Mouse (Mus musculus) ovary, postnatal 36 days (tissue): ENCODE measurements around the gene Sorcs3.

ENCODE experiments used
- DNase-seq: peaks from one replicate; pipeline ENCODE4 v3.0.0; 2022; ENCODE audit warnings: low spot score, mixed read lengths

The Sorcs3 gene

GRCm38 (mm10) chr19:48834342-48834741 is 628.5 kb downstream of the Sorcs3 start:
- no peak for DNase-seq

DNA sequence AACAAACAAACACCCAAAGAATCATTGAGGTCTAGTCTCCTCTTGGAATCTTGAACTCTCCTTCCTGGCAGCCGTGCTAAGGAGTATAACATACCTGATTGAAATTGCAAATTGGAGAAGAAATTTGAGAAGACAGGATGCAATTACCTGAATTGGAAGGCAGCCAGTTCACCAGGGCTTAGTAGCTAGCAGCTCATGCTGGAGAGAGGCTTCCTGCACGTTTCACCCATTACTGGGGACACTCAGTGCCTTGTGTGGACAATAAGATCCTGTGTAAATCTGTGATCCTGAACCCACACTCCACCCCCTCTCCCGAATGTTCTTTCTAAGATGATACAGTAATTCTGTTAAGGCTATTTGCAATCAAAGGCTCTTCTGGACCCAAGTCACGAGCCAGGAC is 633.6 kb downstream of the Sorcs3 start:
- DNase-seq: no peak

DNA sequence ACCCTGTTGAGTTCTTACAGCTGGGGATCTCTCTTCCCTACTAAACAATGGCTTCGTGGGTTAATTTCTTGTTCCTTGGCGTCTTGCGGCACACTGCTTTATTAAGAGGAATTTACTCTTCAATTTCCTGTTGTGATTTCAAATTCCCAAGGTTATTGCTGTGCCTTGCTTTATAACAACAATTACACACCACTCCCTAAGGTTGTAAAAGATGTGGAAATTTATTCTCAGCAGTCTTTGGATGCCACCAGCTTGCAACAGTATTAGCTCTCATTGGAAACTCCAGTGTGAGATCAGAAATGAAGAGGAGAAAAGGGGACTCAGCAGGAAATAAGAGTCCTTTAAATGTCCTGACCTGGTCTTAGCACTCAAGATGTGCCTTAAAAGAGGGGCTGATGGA is 641.9 kb downstream of the Sorcs3 start:
- DNase-seq: no peak

DNA sequence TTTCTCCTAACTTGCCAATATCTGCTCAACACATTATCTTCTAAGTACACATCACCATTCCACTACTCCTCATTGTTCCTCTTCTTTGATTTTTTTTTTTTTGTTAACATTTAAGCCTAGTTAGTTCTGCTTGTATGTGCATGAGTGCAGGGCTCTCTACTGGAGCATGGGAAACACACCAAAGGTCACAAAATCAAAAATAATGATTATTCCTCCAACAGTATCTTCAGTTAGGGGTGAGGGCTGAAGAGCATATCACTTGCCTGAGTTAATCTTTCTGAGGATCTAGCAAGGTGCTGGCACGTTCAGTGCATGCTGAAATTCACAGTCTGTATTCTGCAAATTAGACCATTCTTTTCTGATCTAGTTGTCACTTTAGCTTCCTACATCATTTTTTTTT is 644.6 kb downstream of the Sorcs3 start:
- DNase-seq: no peak
